Mouse (Mus musculus) C2C12 (cell line): Measurements from ENCODE around the gene Dbn1.

Experiments used
- CTCF ChIP-seq: IDR thresholded peaks from one replicate; pipeline ENCODE4 v1.5.1; 2011; ENCODE audit not compliant: control insufficient read depth, insufficient read depth, insufficient read length
- FOSL1 ChIP-seq: IDR thresholded peaks from one replicate; pipeline ENCODE4 v1.8.0; 2011; ENCODE audit warnings: mild to moderate bottlenecking, low read length; ENCODE audit not compliant: poor library complexity, insufficient read depth, severe bottlenecking
- MAX ChIP-seq: IDR thresholded peaks from one replicate; pipeline ENCODE4 v1.6.1; 2011; ENCODE audit warnings: mild to moderate bottlenecking, control low read depth
- MYOD1 ChIP-seq: IDR thresholded peaks from one replicate; pipeline ENCODE4 v1.6.1; 2011; ENCODE audit warnings: low read depth; ENCODE audit not compliant: control insufficient read depth, insufficient read length
- MYOG ChIP-seq: IDR thresholded peaks from one replicate; pipeline ENCODE4 v1.6.1; 2011; ENCODE audit not compliant: control insufficient read depth, insufficient read length; ENCODE audit errors: extremely low read depth
- USF1 ChIP-seq: IDR thresholded peaks from one replicate; pipeline ENCODE4 v1.6.1; 2011; ENCODE audit warnings: low read depth, mild to moderate bottlenecking, control low read depth, moderate library complexity

DNA sequence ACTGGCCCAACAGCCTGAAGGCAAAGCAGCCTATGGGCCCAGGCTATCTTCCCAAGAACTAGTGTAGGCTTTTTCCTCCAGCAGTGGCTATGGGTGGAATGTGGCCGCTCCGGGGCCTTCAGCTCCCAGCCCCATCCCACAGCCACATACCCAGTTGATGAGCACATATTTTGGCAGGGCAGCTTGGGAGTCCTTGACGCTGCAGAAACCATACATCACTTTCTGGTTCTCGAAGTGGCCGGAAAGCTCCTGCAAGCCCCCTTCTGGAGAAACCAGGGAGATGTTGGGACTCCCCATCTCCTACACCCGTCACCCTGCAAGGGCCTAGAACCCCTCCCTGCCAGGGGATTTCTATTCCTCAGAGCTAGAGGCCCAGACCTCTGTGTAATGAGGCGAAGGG is 5.4 kb downstream of the Dbn1 start:
- no peak for TF ChIP-seq MAX
- no peak for TF ChIP-seq CTCF
- no peak for TF ChIP-seq MYOG
- no peak for TF ChIP-seq USF1
- TF ChIP-seq MYOD1 = no peak
- TF ChIP-seq FOSL1 = no peak
